Mouse (Mus musculus): ENCODE data around the gene Dmwd. TPM values are rescaled to one million over a fixed set of nuclear protein-coding genes. Genes with fewer than 3 reads are reported as not detected.
"Not testable (repeated sequence)": the region's sequence is repeated elsewhere in the genome, so short reads cannot be mapped to it uniquely, and the experiment has no call there.

Gene Dmwd
- polyA plus RNA-seq, 1 experiment from 2014 or later, result 28.7 TPM

DNA sequence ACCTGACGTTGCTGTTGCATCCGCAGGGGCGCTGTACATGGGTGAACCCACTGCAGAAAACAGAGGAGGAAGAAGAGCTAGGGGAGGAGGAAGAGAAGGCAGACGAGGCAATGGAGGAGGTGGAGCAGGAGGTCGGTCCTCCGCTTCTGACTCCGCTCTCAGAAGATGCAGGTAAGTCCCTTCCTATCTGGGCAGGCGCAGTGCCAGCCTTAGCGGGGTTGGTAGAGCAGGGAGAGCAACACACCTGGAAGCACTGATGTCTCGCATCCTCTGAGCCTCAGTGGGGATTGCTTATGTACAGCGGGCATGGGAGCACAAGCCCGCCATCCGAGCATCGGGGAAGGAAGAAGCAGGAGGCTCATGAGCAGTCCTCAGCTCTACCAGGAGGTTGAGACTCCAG lies 9.0 kb upstream of the Dmwd start:
- Histone ChIP-seq H3K4me2 (ENCODE audit: low read length) (no peak overlapping the region), H3K9me3 (replicated peaks; ENCODE audit: control insufficient read depth, low read length, poor library complexity, severe bottlenecking) (no peaks in the 10 kb centered on the region), H3K27me3 (ENCODE audit: control insufficient read depth, insufficient read depth, low read depth, low read length) (peaks cover 29% of the 10 kb centered on the region), H3K27ac (ENCODE audit: low read length) (no peak overlapping the region), H3K4me1 (ENCODE audit: control insufficient read depth, insufficient read depth, low read length) (no peaks in the 10 kb centered on the region), H3K36me3 (ENCODE audit: control insufficient read depth, insufficient read depth, low read length) (no peaks in the 10 kb centered on the region), H3K9ac (ENCODE audit: low read depth, low read length) (no peak overlapping the region), H3K4me3 (ENCODE audit: low read depth, low read length) (no peak overlapping the region)
- ATAC-seq, result no peak
- WGBS, result 47% methylated on average over 14 of the region's 14 CpGs

DNA sequence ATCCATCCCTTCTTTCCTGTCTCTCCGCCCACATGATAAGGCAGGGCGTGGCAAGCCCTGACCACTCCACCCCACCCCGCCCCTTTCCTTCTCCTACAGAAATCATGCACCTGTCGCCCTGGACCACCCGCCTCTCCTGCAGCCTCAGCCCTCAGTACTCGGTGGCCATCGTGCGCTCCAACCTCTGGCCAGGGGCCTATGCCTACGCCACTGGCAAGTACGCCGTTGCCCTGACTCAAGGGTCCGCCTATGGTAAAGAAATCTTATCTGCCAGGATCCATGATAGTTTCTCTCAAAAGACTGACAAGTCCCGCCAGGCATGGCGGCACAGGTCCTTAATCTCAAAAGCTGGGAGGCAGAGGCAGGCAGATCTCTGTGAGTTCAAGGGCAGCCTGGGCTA lies 8.1 kb upstream of the Dmwd start:
- Histone ChIP-seq H3K4me2 (ENCODE audit: low read length) (no peak overlapping the region), H3K9me3 (replicated peaks; ENCODE audit: control insufficient read depth, low read length, poor library complexity, severe bottlenecking) (no peaks in the 10 kb centered on the region), H3K4me1 (ENCODE audit: control insufficient read depth, insufficient read depth, low read length) (no peaks in the 10 kb centered on the region), H3K27ac (ENCODE audit: low read length) (no peak overlapping the region), H3K27me3 (ENCODE audit: control insufficient read depth, insufficient read depth, low read depth, low read length) (peaks cover 29% of the 10 kb centered on the region), H3K36me3 (ENCODE audit: control insufficient read depth, insufficient read depth, low read length) (no peaks in the 10 kb centered on the region), H3K4me3 (ENCODE audit: low read depth, low read length) (no peak overlapping the region), H3K9ac (ENCODE audit: low read depth, low read length) (no peak overlapping the region)
- no peak for ATAC-seq
- 71% methylated on average over 10 of the region's 14 CpGs for WGBS

DNA sequence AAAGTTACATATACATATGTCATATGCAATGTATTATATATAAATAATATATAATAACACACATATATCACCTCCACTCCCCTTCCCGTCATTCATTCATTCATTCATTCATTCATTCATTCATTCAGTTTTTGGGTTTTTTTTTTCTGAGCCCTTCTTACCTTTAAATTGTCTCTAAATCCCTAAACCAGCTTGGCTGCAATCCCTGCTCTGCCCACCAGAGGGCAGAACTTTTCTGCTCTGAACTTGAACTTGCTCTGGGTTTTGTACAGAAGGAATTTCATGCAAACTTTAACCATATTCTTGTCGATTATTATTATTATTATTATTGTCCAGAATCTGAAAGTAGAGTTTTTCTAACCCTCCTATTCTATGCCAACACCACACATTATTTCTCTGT lies 7.3 kb upstream of the Dmwd start:
- no peak for ATAC-seq
- Histone ChIP-seq H3K4me1 (ENCODE audit: control insufficient read depth, insufficient read depth, low read length) (no peaks in the 10 kb centered on the region), H3K27me3 (ENCODE audit: control insufficient read depth, insufficient read depth, low read depth, low read length) (peaks cover 29% of the 10 kb centered on the region)

DNA sequence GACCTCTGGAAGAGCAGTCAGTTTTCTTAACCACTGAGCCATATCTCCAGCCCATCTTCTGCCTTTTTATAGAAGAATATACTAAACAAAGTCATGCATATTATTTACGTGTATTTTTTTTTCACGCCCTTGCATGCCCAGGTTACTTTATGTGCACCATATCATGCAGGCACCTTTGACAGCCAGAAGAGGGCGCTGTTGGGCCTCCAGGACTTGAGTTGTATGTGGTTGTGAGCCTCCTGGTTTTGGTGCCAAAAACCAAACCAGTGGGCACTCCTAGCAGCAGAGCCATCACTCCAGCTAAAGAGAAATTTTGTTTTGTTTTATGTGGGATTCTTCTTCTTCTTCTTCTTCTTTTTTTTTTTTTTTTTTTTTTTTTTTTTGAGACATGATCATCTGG lies 6.5 kb upstream of the Dmwd start:
- no peaks in the 10 kb centered on the region for H3K4me1 ChIP-seq (ENCODE audit: control insufficient read depth, insufficient read depth, low read length)
- H3K27ac ChIP-seq (ENCODE audit: low read length), result no peak overlapping the region
- WGBS, result 48% methylated on average over 3 of the region's 3 CpGs
- H3K4me3 ChIP-seq (ENCODE audit: low read depth, low read length), result no peak overlapping the region
- H3K4me2 ChIP-seq (ENCODE audit: low read length), result no peak overlapping the region
- H3K9ac ChIP-seq (ENCODE audit: low read depth, low read length), result no peak overlapping the region
- H3K27me3 ChIP-seq (ENCODE audit: control insufficient read depth, insufficient read depth, low read depth, low read length), result peaks cover 27% of the 10 kb centered on the region
- no peaks in the 10 kb centered on the region for H3K36me3 ChIP-seq (ENCODE audit: control insufficient read depth, insufficient read depth, low read length)
- no peak for ATAC-seq
- no peaks in the 10 kb centered on the region for H3K9me3 ChIP-seq (replicated peaks; ENCODE audit: control insufficient read depth, low read length, poor library complexity, severe bottlenecking)

More for the DNA sequence above, 7.3 kb upstream of the Dmwd start:
- Histone ChIP-seq H3K9me3 (replicated peaks; ENCODE audit: control insufficient read depth, low read length, poor library complexity, severe bottlenecking) (no peaks in the 10 kb centered on the region), H3K36me3 (ENCODE audit: control insufficient read depth, insufficient read depth, low read length) (no peaks in the 10 kb centered on the region), H3K4me2 (ENCODE audit: low read length) (no peak overlapping the region), H3K4me3 (ENCODE audit: low read depth, low read length) (no peak overlapping the region), H3K27ac (ENCODE audit: low read length) (no peak overlapping the region), H3K9ac (ENCODE audit: low read depth, low read length) (no peak overlapping the region)
- 6% methylated on average over 2 of the region's 2 CpGs for WGBS

DNA sequence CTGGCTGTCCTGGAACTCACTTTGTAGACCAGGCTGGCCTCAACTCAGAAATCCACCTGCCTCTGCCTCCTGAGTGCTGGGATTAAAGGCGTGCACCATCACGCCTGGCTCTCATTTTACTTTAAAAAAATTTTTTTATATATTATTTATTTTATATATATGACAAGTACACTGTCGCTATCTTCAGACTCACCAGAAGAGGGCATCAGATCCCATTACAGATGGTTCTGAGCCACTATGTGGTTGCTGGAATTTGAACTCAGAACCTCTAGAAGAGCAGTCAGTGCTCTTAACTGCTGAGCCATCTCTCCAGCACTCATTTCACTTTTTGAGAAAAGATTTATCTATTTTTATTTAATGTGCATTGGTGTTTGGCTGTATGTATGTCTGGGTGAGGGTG lies 5.0 kb upstream of the Dmwd start:
- not testable (repeated sequence) for H3K4me3 ChIP-seq (ENCODE audit: low read depth, low read length); H3K27ac ChIP-seq (ENCODE audit: low read length); H3K36me3 ChIP-seq (ENCODE audit: control insufficient read depth, insufficient read depth, low read length); H3K9me3 ChIP-seq (replicated peaks; ENCODE audit: control insufficient read depth, low read length, poor library complexity, severe bottlenecking); H3K4me2 ChIP-seq (ENCODE audit: low read length); H3K9ac ChIP-seq (ENCODE audit: low read depth, low read length); ATAC-seq; H3K4me1 ChIP-seq (ENCODE audit: control insufficient read depth, insufficient read depth, low read length)
- peaks cover 12% of the 10 kb centered on the region for H3K27me3 ChIP-seq (ENCODE audit: control insufficient read depth, insufficient read depth, low read depth, low read length)
- 57% methylated on average over 3 of the region's 3 CpGs for WGBS

DNA sequence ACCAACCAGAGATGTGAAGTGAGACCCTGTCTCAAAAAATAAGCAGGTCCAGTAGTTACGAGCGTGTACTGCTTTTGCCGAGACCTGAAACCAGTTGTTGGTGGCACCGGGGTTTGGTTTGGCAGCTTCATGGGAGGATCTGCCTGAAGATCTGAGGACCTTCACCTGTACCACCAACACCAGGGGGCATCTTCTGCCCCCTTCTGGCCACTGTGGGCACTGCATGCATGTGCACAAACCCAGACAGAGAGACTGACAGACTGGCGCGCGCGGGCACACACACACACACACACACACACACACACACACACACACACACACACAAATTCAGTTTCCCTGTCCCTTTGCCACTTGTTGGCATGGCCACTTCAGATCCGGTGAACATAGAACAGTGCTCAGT lies 2.5 kb upstream of the Dmwd start:
- Histone ChIP-seq H3K9me3 (replicated peaks; ENCODE audit: control insufficient read depth, low read length, poor library complexity, severe bottlenecking) (no peaks in the 10 kb centered on the region), H3K27me3 (ENCODE audit: control insufficient read depth, insufficient read depth, low read depth, low read length) (no peaks in the 10 kb centered on the region), H3K27ac (ENCODE audit: low read length) (no peak overlapping the region), H3K9ac (ENCODE audit: low read depth, low read length) (no peak overlapping the region), H3K36me3 (ENCODE audit: control insufficient read depth, insufficient read depth, low read length) (peaks cover 5% of the 10 kb centered on the region), H3K4me3 (ENCODE audit: low read depth, low read length) (no peak overlapping the region), H3K4me2 (ENCODE audit: low read length) (no peak overlapping the region), H3K4me1 (ENCODE audit: control insufficient read depth, insufficient read depth, low read length) (peaks cover 22% of the 10 kb centered on the region)
- no peak for ATAC-seq
- 82% methylated on average over 9 of the region's 9 CpGs for WGBS

DNA sequence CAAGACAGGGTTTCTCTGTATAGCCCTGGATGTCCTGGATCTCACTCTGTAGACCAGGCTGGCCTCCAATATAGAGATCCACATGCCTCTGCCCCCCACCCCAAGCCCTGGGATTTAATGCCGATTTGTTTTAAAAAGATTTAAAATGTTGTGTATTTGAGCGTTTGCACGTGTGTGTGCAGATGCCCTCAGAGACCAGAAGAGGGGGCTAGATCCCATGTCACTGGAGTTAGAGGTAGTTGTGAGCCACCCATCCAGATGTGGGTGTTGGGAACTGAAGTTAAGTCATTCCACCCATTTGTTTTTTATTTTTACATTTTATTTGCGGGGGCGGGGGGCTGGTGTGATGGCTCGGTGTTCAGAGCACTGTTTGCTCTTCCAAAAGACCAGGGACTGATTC lies 1.5 kb upstream of the Dmwd start:
- Histone ChIP-seq H3K27ac (ENCODE audit: low read length) (no peak overlapping the region), H3K27me3 (ENCODE audit: control insufficient read depth, insufficient read depth, low read depth, low read length) (no peaks in the 10 kb centered on the region), H3K4me1 (ENCODE audit: control insufficient read depth, insufficient read depth, low read length) (peaks cover 22% of the 10 kb centered on the region), H3K9me3 (replicated peaks; ENCODE audit: control insufficient read depth, low read length, poor library complexity, severe bottlenecking) (no peaks in the 10 kb centered on the region), H3K4me3 (ENCODE audit: low read depth, low read length) (no peak overlapping the region), H3K4me2 (ENCODE audit: low read length) (no peak overlapping the region), H3K36me3 (ENCODE audit: control insufficient read depth, insufficient read depth, low read length) (peaks cover 10% of the 10 kb centered on the region), H3K9ac (ENCODE audit: low read depth, low read length) (no peak overlapping the region)
- WGBS, result 95% methylated on average over 6 of the region's 6 CpGs
- ATAC-seq, result no peak

DNA sequence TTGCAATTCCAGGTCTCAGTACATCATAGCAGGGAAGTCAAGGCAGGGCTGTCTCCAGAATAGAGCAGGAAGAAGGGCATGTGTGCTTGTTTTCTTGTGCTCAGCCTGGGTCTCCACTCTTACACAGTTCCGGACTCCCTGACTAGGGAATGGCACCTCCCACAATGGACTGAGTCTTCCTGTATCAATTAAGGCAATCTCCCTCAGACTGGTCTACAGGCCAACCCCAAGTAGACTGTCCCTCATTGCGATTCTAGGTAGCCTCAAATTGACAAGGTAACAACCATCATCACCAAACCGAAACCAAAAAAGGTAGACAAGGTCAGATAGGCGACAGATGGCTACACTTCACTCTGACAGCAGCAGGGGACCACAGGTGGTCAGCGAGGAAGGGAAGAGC lies 796 bp upstream of the Dmwd start:
- peak; percentile 21; the same call in 1 of the 2 replicates for ATAC-seq
- Histone ChIP-seq H3K4me1 (ENCODE audit: control insufficient read depth, insufficient read depth, low read length) (peaks cover 22% of the 10 kb centered on the region), H3K36me3 (ENCODE audit: control insufficient read depth, insufficient read depth, low read length) (peaks cover 13% of the 10 kb centered on the region), H3K9me3 (replicated peaks; ENCODE audit: control insufficient read depth, low read length, poor library complexity, severe bottlenecking) (no peaks in the 10 kb centered on the region), H3K27me3 (ENCODE audit: control insufficient read depth, insufficient read depth, low read depth, low read length) (no peaks in the 10 kb centered on the region), H3K9ac (ENCODE audit: low read depth, low read length) (peak overlapping the region; percentile 57), H3K4me2 (ENCODE audit: low read length) (peak overlapping the region; percentile 77), H3K27ac (ENCODE audit: low read length) (peak overlapping the region; percentile 72), H3K4me3 (ENCODE audit: low read depth, low read length) (peak overlapping the region; percentile 100)
- WGBS, result 61% methylated on average over 5 of the region's 5 CpGs

DNA sequence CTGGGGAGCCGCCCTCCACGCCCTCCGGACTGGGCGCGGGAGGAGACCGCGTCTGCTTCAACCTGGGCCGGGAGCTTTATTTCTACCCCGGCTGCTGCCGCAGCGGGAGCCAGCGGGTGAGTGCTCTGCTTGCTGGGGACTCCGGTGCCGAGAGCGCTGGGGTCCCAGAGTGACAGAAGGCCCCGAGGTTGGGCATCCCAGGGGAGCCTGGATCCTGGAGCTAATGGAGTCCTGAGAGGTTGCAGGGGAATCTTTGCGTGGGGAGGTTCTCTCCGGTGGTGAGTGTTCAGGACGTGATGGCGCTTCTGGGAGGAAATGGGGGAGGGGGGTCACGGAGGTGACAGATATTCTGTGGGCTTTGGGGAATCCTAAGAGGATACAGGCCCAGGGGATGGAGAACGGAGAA lies 562 bp downstream of the Dmwd start:
- peak; percentile 2; the same call in 1 of the 2 replicates for ATAC-seq
- H3K36me3 ChIP-seq (ENCODE audit: control insufficient read depth, insufficient read depth, low read length), result peaks cover 26% of the 10 kb centered on the region
- H3K9me3 ChIP-seq (replicated peaks; ENCODE audit: control insufficient read depth, low read length, poor library complexity, severe bottlenecking), result no peaks in the 10 kb centered on the region
- H3K4me1 ChIP-seq (ENCODE audit: control insufficient read depth, insufficient read depth, low read length), result peaks cover 22% of the 10 kb centered on the region
- H3K27me3 ChIP-seq (ENCODE audit: control insufficient read depth, insufficient read depth, low read depth, low read length), result no peaks in the 10 kb centered on the region
- H3K9ac ChIP-seq (ENCODE audit: low read depth, low read length), result peak overlapping the region; percentile 98
- peak overlapping the region; percentile 95 for H3K4me2 ChIP-seq (ENCODE audit: low read length)
- H3K4me3 ChIP-seq (ENCODE audit: low read depth, low read length), result peak overlapping the region; percentile 100
- WGBS, result under 1% methylated on average over 22 of the region's 22 CpGs
- peak overlapping the region; percentile 83 for H3K27ac ChIP-seq (ENCODE audit: low read length)
